Mouse (Mus musculus): ENCODE results near the gene Aoc1. TPM values are rescaled to one million over a fixed set of nuclear protein-coding genes. Genes with fewer than 3 reads are reported as not detected.
A peak's percentile ranks its signal among the peaks of the same experiment; 100 is the strongest.

Aoc1 gene
- polyA plus RNA-seq, 1 experiment: not detected

DNA sequence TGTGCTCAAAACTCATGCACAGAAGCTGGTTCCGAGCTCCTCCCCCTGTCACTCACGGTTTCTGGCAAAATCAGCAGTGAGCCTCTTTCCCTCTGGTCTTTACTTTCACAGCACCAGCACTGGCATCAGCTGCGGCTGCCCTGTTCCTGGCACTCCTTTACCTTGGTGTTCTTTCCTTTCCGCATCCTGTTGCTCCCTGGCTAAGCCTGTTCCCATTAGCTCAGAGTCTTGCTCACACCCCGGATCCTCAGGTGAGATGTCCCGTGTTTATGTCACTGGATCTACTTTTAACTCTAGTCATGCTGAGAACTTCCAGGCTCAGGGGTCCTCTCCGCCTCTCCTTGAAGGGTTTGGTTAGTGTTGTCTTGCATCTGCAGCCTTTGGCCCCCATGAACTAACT lies 35.2 kb upstream of the Aoc1 start:
- TF ChIP-seq POLR2A (IDR thresholded peaks at IDR 0.05; ENCODE audit: low read depth, low read length): no peak
- Histone ChIP-seq H3K27ac (ENCODE audit: insufficient read depth, low read length) (no peak overlapping the region), H3K4me3 (ENCODE audit: insufficient read depth, low read length) (no peak overlapping the region), H3K4me1 (ENCODE audit: control insufficient read depth, insufficient read depth, low read length) (no peaks in the 10 kb centered on the region)

- H3K27ac ChIP-seq (ENCODE audit: insufficient read depth, low read length): no peak overlapping the region
- H3K4me3 ChIP-seq (ENCODE audit: insufficient read depth, low read length): no peak overlapping the region
- TF ChIP-seq CTCF (IDR thresholded peaks at IDR 0.05; ENCODE audit: borderline replicate concordance, insufficient read depth, low read length) (no peak), POLR2A (IDR thresholded peaks at IDR 0.05; ENCODE audit: low read depth, low read length) (no peak)
- H3K4me1 ChIP-seq (ENCODE audit: control insufficient read depth, insufficient read depth, low read length): no peaks in the 10 kb centered on the region
These were observed 34.2 kb upstream of the Aoc1 start for GRCm38 (mm10) chr6:48838321-48839080.

- TF ChIP-seq CTCF (IDR thresholded peaks at IDR 0.05; ENCODE audit: borderline replicate concordance, insufficient read depth, low read length) (no peak), POLR2A (IDR thresholded peaks at IDR 0.05; ENCODE audit: low read depth, low read length) (no peak)
- Histone ChIP-seq H3K4me3 (ENCODE audit: insufficient read depth, low read length) (peak within 1 kb of the TSS; percentile 65), H3K27ac (ENCODE audit: insufficient read depth, low read length) (peak within 1 kb of the TSS; percentile 13; the same call in 1 of the 2 replicates)
These were observed 32.2 kb upstream of the Aoc1 start, which contains the start of gene Tmem176a for GRCm38 (mm10) chr6:48840371-48840969. Gene Tmem176a (plus strand): TSS chr6:48840919.

DNA sequence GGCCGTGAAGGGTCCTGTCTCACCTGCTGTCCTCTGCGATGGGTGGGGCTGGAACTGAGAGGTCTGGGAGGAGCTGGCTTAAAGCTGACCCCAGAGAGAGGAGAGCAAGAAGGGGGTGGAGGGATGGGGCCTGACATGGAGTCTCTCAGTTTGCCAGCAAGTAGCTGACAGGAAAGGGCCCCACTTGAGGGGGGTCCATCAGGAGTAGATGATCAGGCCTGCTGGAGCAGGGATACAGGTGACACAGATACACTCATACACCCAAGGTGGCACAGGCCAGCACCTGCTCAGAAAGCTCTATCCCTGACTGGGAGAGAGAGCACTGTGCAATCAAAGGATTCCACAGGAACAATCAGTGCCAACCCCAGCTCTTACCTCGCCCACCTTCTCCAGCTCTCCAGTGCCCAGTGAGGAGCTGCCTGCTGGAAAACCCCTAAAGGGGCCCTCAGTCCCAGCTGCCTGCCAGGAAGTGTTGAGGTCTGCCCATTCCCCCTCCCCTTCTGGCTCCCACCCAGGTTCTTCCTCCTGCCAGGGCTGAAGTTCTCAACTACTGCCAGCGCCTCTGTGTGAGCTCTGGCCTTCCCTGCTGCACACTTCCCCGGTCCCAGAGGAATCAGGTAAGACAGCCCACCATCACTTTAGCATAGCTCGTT lies 31.6 kb upstream of the Aoc1 start, which contains the start of gene Tmem176b:
TSS of gene Tmem176b (minus strand) at position 524 of the 653 bp plus-strand sequence.
- peak; percentile 78 for TF ChIP-seq POLR2A (IDR thresholded peaks at IDR 0.05; ENCODE audit: low read depth, low read length)
- TF ChIP-seq CTCF (IDR thresholded peaks at IDR 0.05; ENCODE audit: borderline replicate concordance, insufficient read depth, low read length): no peak
- no peaks in the 10 kb centered on the region for H3K4me1 ChIP-seq (ENCODE audit: control insufficient read depth, insufficient read depth, low read length)
- H3K4me3 ChIP-seq (ENCODE audit: insufficient read depth, low read length): peak within 1 kb of the TSS; percentile 65
- peak within 1 kb of the TSS; percentile 13; the same call in 1 of the 2 replicates for H3K27ac ChIP-seq (ENCODE audit: insufficient read depth, low read length)

More at GRCm38 (mm10) chr6:48840371-48840969, 32.2 kb upstream of the Aoc1 start, which contains the start of gene Tmem176a:
- H3K4me1 ChIP-seq (ENCODE audit: control insufficient read depth, insufficient read depth, low read length): no peaks in the 10 kb centered on the region

GRCm38 (mm10) chr6:48842111-48842842 lies 30.4 kb upstream of the Aoc1 start:
- Histone ChIP-seq H3K27ac (ENCODE audit: insufficient read depth, low read length) (no peak overlapping the region), H3K4me1 (ENCODE audit: control insufficient read depth, insufficient read depth, low read length) (no peaks in the 10 kb centered on the region), H3K4me3 (ENCODE audit: insufficient read depth, low read length) (peak overlapping the region; percentile 65; the same call in 1 of the 2 replicates)
- TF ChIP-seq CTCF (IDR thresholded peaks at IDR 0.05; ENCODE audit: borderline replicate concordance, insufficient read depth, low read length) (no peak), POLR2A (IDR thresholded peaks at IDR 0.05; ENCODE audit: low read depth, low read length) (no peak)

GRCm38 (mm10) chr6:48845086-48845485 lies 27.6 kb upstream of the Aoc1 start:
- TF ChIP-seq CTCF (IDR thresholded peaks at IDR 0.05; ENCODE audit: borderline replicate concordance, insufficient read depth, low read length) (no peak), POLR2A (IDR thresholded peaks at IDR 0.05; ENCODE audit: low read depth, low read length) (no peak)
- no peak overlapping the region for H3K4me3 ChIP-seq (ENCODE audit: insufficient read depth, low read length)
- H3K4me1 ChIP-seq (ENCODE audit: control insufficient read depth, insufficient read depth, low read length): no peaks in the 10 kb centered on the region
- H3K27ac ChIP-seq (ENCODE audit: insufficient read depth, low read length): no peak overlapping the region

DNA sequence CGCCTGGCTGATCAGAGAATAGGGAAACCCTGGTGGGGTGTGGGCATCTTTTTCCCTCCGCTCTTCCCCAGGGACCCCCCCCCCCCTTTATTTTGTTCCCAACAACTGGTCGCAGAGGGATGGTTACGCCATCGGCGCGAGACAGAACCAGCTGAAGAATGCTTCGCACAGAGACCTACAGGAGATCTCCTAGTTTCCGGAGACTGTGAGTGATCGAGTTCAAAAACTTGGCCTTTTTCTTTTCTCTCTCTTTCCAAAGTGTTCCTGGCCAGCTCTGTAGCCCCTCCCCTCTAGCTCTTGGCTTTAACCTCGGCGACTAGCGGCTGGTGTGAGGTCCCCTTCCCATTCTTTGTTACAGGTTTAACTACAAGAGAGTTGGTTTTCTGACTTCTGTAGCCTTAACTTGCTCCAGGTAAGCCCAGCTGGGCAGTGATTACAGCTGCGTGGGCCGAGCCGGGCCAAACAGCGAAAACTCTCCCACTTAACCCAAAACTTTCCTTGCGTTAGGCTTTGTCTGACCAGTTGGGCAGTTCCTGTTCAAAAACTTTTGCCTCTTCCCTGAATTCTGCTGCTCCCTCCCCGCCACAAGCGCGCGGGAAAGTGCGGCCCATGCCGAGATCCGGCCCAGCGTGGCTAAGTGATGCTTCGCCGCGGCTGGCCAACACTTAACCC lies 20.7 kb upstream of the Aoc1 start:
- peaks cover 6% of the 10 kb centered on the region; the same call in 1 of the 2 replicates for H3K4me1 ChIP-seq (ENCODE audit: control insufficient read depth, insufficient read depth, low read length)
- peak overlapping the region; percentile 51; the same call in 1 of the 2 replicates for H3K27ac ChIP-seq (ENCODE audit: insufficient read depth, low read length)
- peak overlapping the region; percentile 6; the same call in 1 of the 2 replicates for H3K4me3 ChIP-seq (ENCODE audit: insufficient read depth, low read length)
- TF ChIP-seq CTCF (IDR thresholded peaks at IDR 0.05; ENCODE audit: borderline replicate concordance, insufficient read depth, low read length) (no peak), POLR2A (IDR thresholded peaks at IDR 0.05; ENCODE audit: low read depth, low read length) (peak; percentile 10)

DNA sequence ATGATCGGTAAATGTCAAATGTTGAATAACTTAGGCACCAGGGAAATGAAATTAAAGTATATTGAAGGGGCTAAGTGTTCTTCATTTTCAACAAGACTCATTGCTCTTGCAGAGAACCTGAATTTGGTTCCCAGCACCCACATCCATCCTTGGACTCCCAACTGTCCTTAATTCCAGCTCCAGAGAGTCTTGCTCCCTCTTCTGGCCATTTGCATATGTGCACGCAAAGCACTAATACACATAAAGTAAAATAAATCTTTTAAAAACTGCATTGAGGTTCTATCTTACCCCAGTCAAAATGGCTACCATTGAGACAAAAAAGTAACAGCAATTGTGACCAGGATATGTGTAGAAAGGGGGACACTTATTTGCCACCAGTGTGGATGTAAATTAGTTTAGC lies 18.5 kb upstream of the Aoc1 start:
- no peak overlapping the region for H3K4me3 ChIP-seq (ENCODE audit: insufficient read depth, low read length)
- TF ChIP-seq CTCF (IDR thresholded peaks at IDR 0.05; ENCODE audit: borderline replicate concordance, insufficient read depth, low read length): no peak
- TF ChIP-seq POLR2A (IDR thresholded peaks at IDR 0.05; ENCODE audit: low read depth, low read length): no peak
- no peak overlapping the region for H3K27ac ChIP-seq (ENCODE audit: insufficient read depth, low read length)
- peaks cover 6% of the 10 kb centered on the region; the same call in 1 of the 2 replicates for H3K4me1 ChIP-seq (ENCODE audit: control insufficient read depth, insufficient read depth, low read length)
